Mouse (Mus musculus) urinary bladder, adult 2 months (tissue): ENCODE measurements around the gene Synj2. TPM values are rescaled to one million over a fixed set of nuclear protein-coding genes. Genes with fewer than 3 reads are reported as not detected.

ENCODE experiments used
- DNase-seq: peaks from one replicate; pipeline ENCODE4 v3.0.0; 2022; ENCODE audit warnings: low spot score
- polyA plus RNA-seq: library from polyadenylated mRNA; depleted of rRNA; stranded (reverse); fragments of >200 nt; gene quantifications from 2 replicates; pipeline ENCODE4 v1.2.3, GENCODE M21; 2012

Gene Synj2
- polyA plus RNA-seq, 1 experiment: 17.3 TPM

GRCm38 (mm10) chr17:5975099-5975977 is 34.3 kb downstream of the Synj2 start:
- no peak for DNase-seq

- DNase-seq: no peak
Measured at GRCm38 (mm10) chr17:5976221-5977055, 35.4 kb downstream of the Synj2 start.

GRCm38 (mm10) chr17:5977056-5977920 is 36.2 kb downstream of the Synj2 start:
- no peak for DNase-seq

GRCm38 (mm10) chr17:5977921-5978504 is 36.9 kb downstream of the Synj2 start:
- no peak for DNase-seq

- no peak for DNase-seq
Measured at GRCm38 (mm10) chr17:5978505-5979077, 37.5 kb downstream of the Synj2 start.

GRCm38 (mm10) chr17:5980860-5981259 is 39.8 kb downstream of the Synj2 start:
- no peak for DNase-seq

- DNase-seq: no peak
Measured at GRCm38 (mm10) chr17:5983150-5983549, 42.1 kb downstream of the Synj2 start.

- DNase-seq: no peak
Measured at GRCm38 (mm10) chr17:5983901-5984300, 42.8 kb downstream of the Synj2 start.

GRCm38 (mm10) chr17:5984700-5985231 is 43.7 kb downstream of the Synj2 start:
- DNase-seq: no peak

GRCm38 (mm10) chr17:5985271-5985670 is 44.2 kb downstream of the Synj2 start:
- no peak for DNase-seq

GRCm38 (mm10) chr17:5987271-5988056 is 46.4 kb downstream of the Synj2 start:
- DNase-seq: no peak

- no peak for DNase-seq
Measured at GRCm38 (mm10) chr17:5988102-5988501, 47.0 kb downstream of the Synj2 start.

GRCm38 (mm10) chr17:5992866-5993580 is 51.9 kb downstream of the Synj2 start:
- DNase-seq: no peak

- DNase-seq: no peak
Measured at GRCm38 (mm10) chr17:5993581-5994260, 52.6 kb downstream of the Synj2 start.

GRCm38 (mm10) chr17:5994606-5995005 is 53.5 kb downstream of the Synj2 start:
- no peak for DNase-seq

- DNase-seq: no peak
Measured at GRCm38 (mm10) chr17:5996589-5996988, 55.5 kb downstream of the Synj2 start.

- no peak for DNase-seq
Measured at GRCm38 (mm10) chr17:5997380-5998234, 56.5 kb downstream of the Synj2 start.

- DNase-seq: no peak
Measured at GRCm38 (mm10) chr17:5998235-5998500, 57.1 kb downstream of the Synj2 start.
